Mouse (Mus musculus) left cerebral cortex, postnatal 36 days (tissue): Measurements from ENCODE around the gene Dnah11. TPM values are rescaled to one million over a fixed set of nuclear protein-coding genes. Genes with fewer than 3 reads are reported as not detected.

Experiments
- DNase-seq, 2 experiments: peaks; one replicate each; pipeline ENCODE4 v3.0.0; 2021 to 2022; ENCODE audit warnings: low spot score in 2 of 2, mixed read lengths in 1 of 2
- intact Hi-C: fragments of 180-260 bp; cut with DNase I; formaldehyde crosslinking; loops from one replicate; pipeline ENCODE4 v1.15.1; 2025
- total RNA-seq, 2 experiments: library from RNA; stranded (reverse); gene quantifications; 2 replicates each; pipeline ENCODE4 v1.2.3; 2021

Gene Dnah11
- total RNA-seq, 2 experiments from 2014 or later = 0.57 to 0.75 TPM

- no peak for DNase-seq
- intact Hi-C loops = no loop called here
Measured at GRCm38 (mm10) chr12:118098257-118098656, 100.6 kb downstream of the Dnah11 start.

- no peak for DNase-seq
- intact Hi-C loops = no loop called here
Measured at GRCm38 (mm10) chr12:118094946-118095345, 103.9 kb downstream of the Dnah11 start.

GRCm38 (mm10) chr12:118085291-118085690 lies 113.6 kb downstream of the Dnah11 start:
- intact Hi-C loops = no loop called here
- DNase-seq = no peak

- intact Hi-C loops = no loop called here
- DNase-seq = no peak
Measured at GRCm38 (mm10) chr12:118084806-118085205, 114.0 kb downstream of the Dnah11 start.

GRCm38 (mm10) chr12:118084134-118084533 lies 114.7 kb downstream of the Dnah11 start:
- DNase-seq = no peak
- intact Hi-C loops = no loop called here

- intact Hi-C loops = no loop called here
- no peak for DNase-seq
Measured at GRCm38 (mm10) chr12:118080441-118080840, 118.4 kb downstream of the Dnah11 start.

- intact Hi-C loops = no loop called here
- no peak for DNase-seq
Measured at GRCm38 (mm10) chr12:118078434-118078989, 120.3 kb downstream of the Dnah11 start.

GRCm38 (mm10) chr12:118076802-118077201 lies 122.0 kb downstream of the Dnah11 start:
- intact Hi-C loops = no loop called here
- DNase-seq = no peak

- intact Hi-C loops = no loop called here
- no peak for DNase-seq
Measured at GRCm38 (mm10) chr12:118072181-118072872, 126.5 kb downstream of the Dnah11 start.

- intact Hi-C loops = no loop called here
- DNase-seq = no peak
Measured at GRCm38 (mm10) chr12:118071667-118072066, 127.2 kb downstream of the Dnah11 start.

GRCm38 (mm10) chr12:118068785-118069184 lies 130.1 kb downstream of the Dnah11 start:
- intact Hi-C loops = no loop called here
- DNase-seq = no peak

- no peak for DNase-seq
Measured at GRCm38 (mm10) chr12:118062343-118062742, 136.5 kb downstream of the Dnah11 start.

GRCm38 (mm10) chr12:118056876-118057275 lies 142.0 kb downstream of the Dnah11 start:
- DNase-seq = peak in 1 of 2 experiments; percentile 9
- intact Hi-C loops = loop anchor here (1.0 to 5.0 kb wide), 3 partner anchors 240 to 790 kb away; partner anchors contain the start of gene Sp8

More at GRCm38 (mm10) chr12:118062343-118062742, 136.5 kb downstream of the Dnah11 start:
- intact Hi-C loops = no loop called here

GRCm38 (mm10) chr12:118045381-118045780 lies 153.5 kb downstream of the Dnah11 start:
- intact Hi-C loops = no loop called here
- DNase-seq = no peak

- DNase-seq = no peak
- intact Hi-C loops = no loop called here
Measured at GRCm38 (mm10) chr12:118043130-118043647, 155.7 kb downstream of the Dnah11 start.

GRCm38 (mm10) chr12:118042196-118042595 lies 156.6 kb downstream of the Dnah11 start:
- intact Hi-C loops = no loop called here
- DNase-seq = no peak

- intact Hi-C loops = no loop called here
- DNase-seq = no peak
Measured at GRCm38 (mm10) chr12:118034990-118035389, 163.9 kb downstream of the Dnah11 start.

- no peak for DNase-seq
- intact Hi-C loops = no loop called here
Measured at GRCm38 (mm10) chr12:118025771-118026170, 173.1 kb downstream of the Dnah11 start.

GRCm38 (mm10) chr12:118018936-118019335 lies 179.9 kb downstream of the Dnah11 start:
- DNase-seq = no peak
- intact Hi-C loops = no loop called here

GRCm38 (mm10) chr12:118013872-118014271 lies 185.0 kb downstream of the Dnah11 start:
- intact Hi-C loops = no loop called here
- no peak for DNase-seq

GRCm38 (mm10) chr12:118011921-118012320 lies 186.9 kb downstream of the Dnah11 start:
- DNase-seq = no peak
- intact Hi-C loops = no loop called here
